Mouse (Mus musculus): ENCODE results near the gene Muc13. TPM values are rescaled to one million over a fixed set of nuclear protein-coding genes. Genes with fewer than 3 reads are reported as not detected.

Muc13 gene
- polyA plus RNA-seq, 1 experiment = 21.1 TPM

DNA sequence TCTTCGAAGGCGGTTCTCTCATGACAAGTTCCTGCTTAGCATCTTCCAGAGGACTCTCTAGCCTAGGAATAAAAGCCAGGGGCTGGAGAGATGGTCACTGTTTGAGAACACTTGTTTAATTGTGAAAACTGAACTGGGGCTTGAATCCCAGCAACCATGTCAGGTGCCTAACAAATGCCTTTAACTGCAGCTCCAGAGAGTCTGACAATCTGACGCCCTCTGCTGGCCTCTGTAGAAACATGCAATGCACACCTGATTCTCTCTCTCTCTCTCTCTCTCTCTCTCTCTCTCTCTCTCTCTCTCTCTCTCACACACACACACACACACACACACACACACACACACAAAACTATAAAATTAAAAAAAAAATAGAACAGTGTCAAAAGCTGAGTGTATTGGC, 16.2 kb downstream of the Muc13 start:
- no peaks in the 10 kb centered on the region for H3K9me3 ChIP-seq

DNA sequence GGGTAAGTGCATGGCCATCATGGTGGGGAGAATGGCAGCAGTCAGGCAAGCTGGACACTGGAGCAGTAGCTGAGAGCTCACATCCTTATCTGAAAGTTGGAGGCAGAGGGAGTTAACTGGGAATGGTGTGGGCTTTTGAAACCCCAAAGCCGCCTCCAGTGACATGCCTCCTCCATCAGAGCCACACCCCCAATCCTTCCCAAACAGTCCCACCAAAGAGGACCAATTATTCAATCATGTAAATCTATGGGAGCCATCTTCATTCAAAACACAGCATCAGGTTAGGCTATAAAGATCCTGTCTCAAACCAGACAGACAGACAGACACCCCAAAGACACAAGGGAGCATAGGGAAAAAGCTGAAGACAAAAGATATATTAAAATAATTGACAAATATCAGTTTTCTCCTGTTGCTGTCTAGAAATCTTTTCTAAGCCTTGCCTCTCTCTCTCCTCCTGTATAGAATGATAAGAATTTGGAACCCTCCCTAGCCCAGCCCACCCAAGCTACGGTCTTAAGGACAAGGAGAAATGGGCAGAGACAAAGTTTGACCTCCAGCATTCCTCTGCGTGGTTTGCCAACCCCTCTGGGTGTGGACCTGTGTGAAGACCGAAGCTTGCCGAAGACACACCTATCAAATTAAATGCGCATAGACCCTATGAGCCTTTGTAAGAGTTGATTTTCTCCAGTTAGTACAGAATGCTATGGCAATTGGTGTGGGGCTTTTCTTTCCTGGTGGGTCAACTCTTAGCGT, 24.8 kb downstream of the Muc13 start:
- Histone ChIP-seq H3K4me1 (peaks cover 3% of the 10 kb centered on the region; the same call in 1 of the 2 replicates), H3K9me3 (no peaks in the 10 kb centered on the region), H3K36me3 (replicated peaks; ENCODE audit: low read length) (peaks cover 66% of the 10 kb centered on the region), H3K4me3 (replicated peaks) (no peak overlapping the region), H3K27me3 (replicated peaks) (no peaks in the 10 kb centered on the region)
- TF ChIP-seq FLI1 (IDR thresholded peaks at IDR 0.05; ENCODE audit: low read length) (no peak), GATA1 (IDR thresholded peaks at IDR 0.05; ENCODE audit: borderline replicate concordance, low read length) (no peak)

More for the DNA sequence above, 16.2 kb downstream of the Muc13 start:
- TF ChIP-seq FLI1 (IDR thresholded peaks at IDR 0.05; ENCODE audit: low read length) = no peak
- TF ChIP-seq GATA1 (IDR thresholded peaks at IDR 0.05; ENCODE audit: borderline replicate concordance, low read length) = no peak
- H3K36me3 ChIP-seq (replicated peaks; ENCODE audit: low read length) = peaks cover 91% of the 10 kb centered on the region
- H3K4me3 ChIP-seq (replicated peaks) = no peak overlapping the region
- H3K4me1 ChIP-seq = no peaks in the 10 kb centered on the region; the same call in 1 of the 2 replicates
- no peaks in the 10 kb centered on the region for H3K27me3 ChIP-seq (replicated peaks)

DNA sequence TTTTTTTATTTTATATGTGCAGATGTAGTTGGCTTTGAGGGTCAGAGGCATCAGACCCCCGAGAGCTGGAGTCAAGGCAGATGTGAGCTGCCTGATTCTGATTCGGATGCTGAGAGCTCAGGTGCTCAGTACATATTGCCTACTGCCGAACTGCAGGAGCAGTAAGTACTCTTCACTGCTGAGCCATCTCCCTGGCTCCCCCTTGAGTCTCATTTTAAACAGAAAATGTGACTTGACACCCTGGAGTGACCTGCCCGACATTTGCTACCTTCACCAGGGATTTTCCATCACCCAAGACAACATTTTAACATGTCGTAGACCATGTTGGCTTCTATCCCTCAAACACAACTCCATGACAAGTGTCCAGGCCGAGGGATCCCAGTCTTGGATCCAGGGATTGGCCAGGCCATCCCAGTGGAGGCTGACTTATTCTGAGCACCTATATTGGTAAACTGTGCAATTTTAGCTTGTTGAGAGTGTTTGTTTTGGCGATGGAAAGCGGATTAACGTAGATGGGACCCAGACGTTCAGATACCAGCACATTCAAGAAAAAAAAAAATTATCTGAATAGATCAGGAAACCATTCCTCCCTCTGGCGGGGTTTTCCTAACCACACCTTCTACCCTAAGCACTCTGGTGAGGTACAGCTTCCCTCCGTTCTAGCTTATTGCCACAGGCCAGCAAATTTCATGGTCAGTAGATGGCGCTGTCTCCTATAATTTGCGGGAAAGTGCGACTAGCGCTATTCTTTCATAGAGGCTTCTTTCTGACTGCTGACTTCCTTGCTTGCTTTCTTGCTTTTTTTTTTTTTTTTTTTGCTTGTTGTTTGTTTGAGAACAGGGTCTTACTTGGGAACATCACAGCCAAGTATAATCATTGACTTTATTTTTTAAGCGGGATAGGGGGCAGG, 26.7 kb downstream of the Muc13 start:
- peaks cover 5% of the 10 kb centered on the region for H3K27me3 ChIP-seq (replicated peaks)
- TF ChIP-seq GATA1 (IDR thresholded peaks at IDR 0.05; ENCODE audit: borderline replicate concordance, low read length) (no peak), FLI1 (IDR thresholded peaks at IDR 0.05; ENCODE audit: low read length) (no peak)
- no peaks in the 10 kb centered on the region for H3K9me3 ChIP-seq
- H3K4me1 ChIP-seq = peaks cover 3% of the 10 kb centered on the region; the same call in 1 of the 2 replicates
- no peak overlapping the region for H3K4me3 ChIP-seq (replicated peaks)
- H3K36me3 ChIP-seq (replicated peaks; ENCODE audit: low read length) = peaks cover 51% of the 10 kb centered on the region

DNA sequence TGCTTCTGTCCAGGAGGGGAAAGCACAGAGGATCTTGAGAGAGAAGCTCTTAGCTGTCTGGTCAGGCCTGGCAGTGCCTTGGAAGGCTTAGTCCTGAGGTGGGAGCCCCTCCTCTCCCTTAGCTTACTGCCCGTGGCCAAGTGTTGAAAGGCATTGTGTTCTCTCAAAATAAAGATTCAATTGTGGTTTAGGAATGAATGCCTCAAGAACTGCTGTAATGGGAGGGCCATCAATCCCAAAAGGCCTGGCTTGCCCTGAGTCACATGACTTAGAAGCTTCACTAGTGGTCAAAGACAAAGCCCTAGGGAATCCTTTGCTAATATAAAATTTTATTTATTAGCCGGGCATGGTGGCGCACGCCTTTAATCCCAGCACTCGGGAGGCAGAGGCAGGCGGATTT, 30.8 kb downstream of the Muc13 start:
- peaks cover 11% of the 10 kb centered on the region for H3K36me3 ChIP-seq (replicated peaks; ENCODE audit: low read length)
- no peak for TF ChIP-seq GATA1 (IDR thresholded peaks at IDR 0.05; ENCODE audit: borderline replicate concordance, low read length)
- TF ChIP-seq FLI1 (IDR thresholded peaks at IDR 0.05; ENCODE audit: low read length) = no peak
- H3K4me1 ChIP-seq = peaks cover 10% of the 10 kb centered on the region
- H3K4me3 ChIP-seq (replicated peaks) = no peak overlapping the region
- peaks cover 39% of the 10 kb centered on the region for H3K27me3 ChIP-seq (replicated peaks)
- H3K9me3 ChIP-seq = no peaks in the 10 kb centered on the region

DNA sequence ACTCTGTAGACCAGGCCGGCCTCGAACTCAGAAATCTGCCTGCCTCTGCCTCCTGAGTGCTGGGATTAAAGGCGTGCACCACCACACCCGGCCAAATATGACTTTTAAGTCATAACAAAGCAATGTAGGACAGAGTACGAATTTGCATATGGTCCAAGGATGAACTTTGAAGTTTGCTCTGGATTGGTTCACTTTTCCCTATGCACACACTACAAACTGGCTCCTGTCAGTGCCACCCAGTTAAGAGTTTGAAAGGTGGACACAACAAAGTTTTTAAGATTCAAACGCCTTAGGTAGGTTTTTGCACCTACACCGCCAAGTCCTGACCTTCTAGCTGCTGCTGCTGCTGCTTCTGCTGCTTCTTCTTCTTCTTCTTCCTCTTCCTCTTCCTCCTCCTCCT, 34.7 kb downstream of the Muc13 start:
- Histone ChIP-seq H3K36me3 (replicated peaks; ENCODE audit: low read length) (no peaks in the 10 kb centered on the region), H3K4me3 (replicated peaks) (no peak overlapping the region), H3K4me1 (peaks cover 32% of the 10 kb centered on the region), H3K27me3 (replicated peaks) (peaks cover 66% of the 10 kb centered on the region), H3K9me3 (no peaks in the 10 kb centered on the region)
- TF ChIP-seq FLI1 (IDR thresholded peaks at IDR 0.05; ENCODE audit: low read length) (no peak), GATA1 (IDR thresholded peaks at IDR 0.05; ENCODE audit: borderline replicate concordance, low read length) (no peak)

DNA sequence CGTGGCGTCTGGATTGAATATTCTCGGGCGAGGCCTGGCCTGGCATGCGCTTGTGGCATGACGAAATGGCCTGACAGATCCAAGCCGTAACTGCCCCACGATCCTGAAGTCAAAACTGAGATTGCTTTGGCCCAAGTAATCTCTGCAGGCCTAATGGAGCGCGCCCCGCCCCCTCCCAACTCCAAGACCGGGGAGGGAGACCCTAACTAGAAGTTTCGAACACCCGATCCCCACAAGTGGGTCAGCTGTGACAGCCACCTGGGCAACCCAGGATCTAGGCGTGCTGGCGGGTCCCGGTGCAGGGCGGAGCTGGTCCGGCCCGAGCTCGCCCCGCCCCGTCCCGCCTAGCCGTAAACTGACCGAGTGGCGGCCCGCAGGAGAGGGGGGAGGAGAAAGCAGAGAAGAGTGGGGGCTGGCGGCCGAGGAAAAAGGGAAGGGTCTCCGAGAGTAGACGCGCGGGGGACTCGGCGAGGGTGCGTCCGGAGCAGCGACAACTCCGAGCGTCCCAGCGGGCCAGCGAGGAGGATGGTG, 35.5 kb downstream of the Muc13 start, which contains the start of gene Itgb5:
Itgb5 (plus strand) TSS at position 365 of the 531 bp plus-strand sequence.
- Histone ChIP-seq H3K4me1 (peaks cover 40% of the 10 kb centered on the region), H3K27me3 (replicated peaks) (peaks cover 75% of the 10 kb centered on the region), H3K36me3 (replicated peaks; ENCODE audit: low read length) (no peaks in the 10 kb centered on the region), H3K9me3 (no peaks in the 10 kb centered on the region), H3K4me3 (replicated peaks) (peak within 1 kb of the TSS; percentile 92)
- TF ChIP-seq GATA1 (IDR thresholded peaks at IDR 0.05; ENCODE audit: borderline replicate concordance, low read length) = no peak
- TF ChIP-seq FLI1 (IDR thresholded peaks at IDR 0.05; ENCODE audit: low read length) = no peak

DNA sequence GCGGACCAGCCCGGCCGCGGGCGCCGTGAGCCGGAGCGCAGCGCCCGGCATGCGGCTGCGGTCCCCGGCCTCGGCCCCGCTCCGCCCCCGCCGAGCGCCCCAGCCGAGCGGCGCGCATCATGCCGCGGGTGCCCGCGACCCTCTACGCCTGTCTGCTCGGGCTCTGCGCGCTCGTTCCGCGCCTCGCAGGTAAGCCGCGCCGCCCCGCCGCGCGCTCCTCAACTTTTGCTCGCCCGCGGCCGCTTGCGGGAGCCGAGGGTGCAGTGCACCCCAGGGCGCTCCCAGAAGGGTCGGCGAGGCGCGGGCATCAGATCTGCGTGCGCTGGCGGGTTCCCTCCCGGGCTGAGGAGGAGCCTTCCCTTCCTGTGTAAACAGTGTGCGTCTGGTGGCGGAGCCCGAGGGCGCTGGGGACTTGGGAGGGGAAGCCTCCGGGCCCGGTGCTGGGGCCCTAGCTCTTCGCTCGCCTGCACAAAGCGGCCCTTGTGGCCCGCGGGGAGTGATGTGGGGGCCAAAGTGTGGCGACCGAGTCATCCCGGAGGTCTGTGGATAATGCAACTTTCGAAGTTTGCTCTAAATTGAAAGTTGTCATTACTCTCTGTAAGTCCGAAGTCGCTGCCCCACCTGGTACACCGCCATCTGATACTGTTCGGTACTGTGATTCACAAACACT, 36.1 kb downstream of the Muc13 start:
- no peak for TF ChIP-seq FLI1 (IDR thresholded peaks at IDR 0.05; ENCODE audit: low read length)
- TF ChIP-seq GATA1 (IDR thresholded peaks at IDR 0.05; ENCODE audit: borderline replicate concordance, low read length) = no peak
- Histone ChIP-seq H3K27me3 (replicated peaks) (peaks cover 81% of the 10 kb centered on the region), H3K36me3 (replicated peaks; ENCODE audit: low read length) (no peaks in the 10 kb centered on the region), H3K9me3 (no peaks in the 10 kb centered on the region), H3K4me1 (peaks cover 46% of the 10 kb centered on the region), H3K4me3 (replicated peaks) (peak overlapping the region; percentile 92)

DNA sequence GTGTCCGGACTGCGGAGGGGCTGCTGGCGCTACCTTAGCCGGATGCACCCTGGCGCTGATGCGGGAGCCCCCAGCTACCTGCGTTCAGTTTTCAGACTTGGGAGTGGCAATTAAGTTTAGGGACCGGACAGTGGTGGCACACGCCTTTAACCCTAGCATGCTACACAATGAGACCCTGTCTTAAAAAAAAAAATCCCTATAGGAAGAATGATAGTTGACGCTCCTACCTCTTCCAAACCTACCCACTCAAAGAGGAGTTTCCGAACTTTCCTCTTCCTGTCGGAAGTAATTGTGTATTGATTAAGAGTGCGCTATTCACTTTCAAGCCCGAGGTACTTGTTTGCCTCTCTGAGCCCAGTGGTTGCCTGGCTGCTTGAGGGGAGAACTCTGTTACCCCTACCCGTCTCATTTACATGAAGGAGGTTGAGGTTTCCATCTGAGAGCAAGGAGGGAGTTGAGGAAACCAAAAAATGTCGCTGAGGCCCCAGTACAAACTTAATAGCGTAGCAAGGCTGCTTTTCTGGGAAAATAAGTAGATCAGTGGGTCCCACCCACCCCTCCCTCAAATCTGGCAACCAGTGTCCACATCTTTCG, 36.8 kb downstream of the Muc13 start:
- H3K27me3 ChIP-seq (replicated peaks) = peaks cover 82% of the 10 kb centered on the region
- peak overlapping the region; percentile 92 for H3K4me3 ChIP-seq (replicated peaks)
- no peaks in the 10 kb centered on the region for H3K36me3 ChIP-seq (replicated peaks; ENCODE audit: low read length)
- peaks cover 48% of the 10 kb centered on the region for H3K4me1 ChIP-seq
- TF ChIP-seq GATA1 (IDR thresholded peaks at IDR 0.05; ENCODE audit: borderline replicate concordance, low read length) = no peak
- H3K9me3 ChIP-seq = no peaks in the 10 kb centered on the region

DNA sequence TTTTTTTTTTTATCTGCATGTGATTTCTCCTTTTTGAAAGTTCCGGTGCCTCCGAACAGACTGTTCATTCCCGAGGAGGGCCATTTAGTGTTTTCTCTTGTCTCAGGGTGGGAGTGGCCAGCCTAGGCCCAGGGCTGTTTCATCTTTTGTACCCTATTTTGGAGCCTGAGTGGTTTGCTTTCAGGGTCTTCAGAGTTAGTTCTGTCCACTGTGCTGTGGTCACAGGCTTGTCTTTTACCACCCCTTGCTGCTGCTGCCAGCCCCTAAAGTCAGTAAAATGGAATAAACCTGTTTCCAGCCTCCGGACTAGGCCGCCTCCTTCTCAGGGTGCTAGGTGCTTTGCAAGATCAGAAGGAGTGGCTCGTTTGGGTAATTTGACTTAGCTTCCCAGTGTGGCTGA, 38.2 kb downstream of the Muc13 start:
- Histone ChIP-seq H3K4me1 (peaks cover 52% of the 10 kb centered on the region), H3K4me3 (replicated peaks) (no peak overlapping the region), H3K36me3 (replicated peaks; ENCODE audit: low read length) (no peaks in the 10 kb centered on the region), H3K9me3 (no peaks in the 10 kb centered on the region), H3K27me3 (replicated peaks) (peaks cover 87% of the 10 kb centered on the region)
- TF ChIP-seq FLI1 (IDR thresholded peaks at IDR 0.05; ENCODE audit: low read length) = no peak
